21 mouse cellular contexts compared by ENCODE assay signal in genomic region chr17:4526466-4526865, GRCm38 (mm10).
DNase-seq lines count a peak whose midpoint lies in the region; ATAC-seq lines count a peak whose summit lies in the region.
"Had no signal": no experiment of that assay in that cellular context is flagged by ENCODE, and none has a peak within 500 bp of the region (broad histone marks: within the 10 kb centered on the region; RNA-seq: fewer than 3 reads in every experiment).

No protein-coding gene starts in this region.

- H3K9ac ChIP-seq in liver, embryonic 12.5 days, result no peak overlapping the region
- H3K9ac ChIP-seq in liver, embryonic 15.5 days, result no peak overlapping the region
- H3K9ac ChIP-seq: forebrain, embryonic 13.5 days; hindbrain, embryonic 12.5 days; hindbrain, embryonic 15.5 days had no signal

- DNase-seq in heart, adult 11 months, result peak; percentile 40
- DNase-seq in heart, adult 8-10 months (ENCODE audit: low spot score), result no peak
- no peak for DNase-seq in layer of hippocampus, adult 9-10 months (ENCODE audit: low spot score)
- DNase-seq in Muller cell, postnatal 12 days (ENCODE audit: inconsistent ontology term), result no peak
- no peak for DNase-seq in kidney, adult 8-10 months
- DNase-seq: adrenal gland, postnatal 10 days; adrenal gland, postnatal 36 days; cerebellum, adult 18-20 months; cerebellum, adult 9-10 months; cerebellum, postnatal 14 days; gastrocnemius, postnatal 25 days; heart, adult 2 months had no signal

- no peaks in the 10 kb centered on the region for H3K36me3 ChIP-seq in liver, embryonic 12.5 days
- no peaks in the 10 kb centered on the region for H3K36me3 ChIP-seq in liver, embryonic 15.5 days (replicated peaks)
- H3K36me3 ChIP-seq: forebrain, embryonic 10.5 days; hindbrain, embryonic 12.5 days; hindbrain, embryonic 15.5 days had no signal

- H3K27me3 ChIP-seq in liver, embryonic 12.5 days (replicated peaks), result no peaks in the 10 kb centered on the region
- no peaks in the 10 kb centered on the region for H3K27me3 ChIP-seq in liver, embryonic 15.5 days
- H3K27me3 ChIP-seq: forebrain, embryonic 13.5 days; hindbrain, embryonic 12.5 days; hindbrain, embryonic 15.5 days; Patski had no signal

- 73% methylated on average over 7 of the region's 7 CpGs for whole genome bisulfite sequencing in liver, embryonic 12.5 days (ENCODE audit: insufficient replicate concordance)
- 62% methylated on average over 7 of the region's 7 CpGs for WGBS in liver, embryonic 15.5 days (ENCODE audit: insufficient replicate concordance)

- no peak overlapping the region for H3K4me2 ChIP-seq in liver, embryonic 12.5 days
- H3K4me2 ChIP-seq in liver, embryonic 15.5 days, result no peak overlapping the region; the same call in 1 of the 2 replicates
- H3K4me2 ChIP-seq: forebrain, embryonic 13.5 days; heart, embryonic 11.5 days; hindbrain, embryonic 12.5 days; hindbrain, embryonic 15.5 days had no signal

- H3K27ac ChIP-seq in liver, embryonic 12.5 days, result no peak overlapping the region
- no peak overlapping the region for H3K27ac ChIP-seq in liver, embryonic 15.5 days (replicated peaks)
- H3K27ac ChIP-seq: forebrain, embryonic 10.5 days; forebrain, embryonic 13.5 days; heart, adult 2 months; hindbrain, embryonic 12.5 days; hindbrain, embryonic 15.5 days had no signal

- H3K4me1 ChIP-seq in liver, embryonic 12.5 days, result no peaks in the 10 kb centered on the region
- H3K4me1 ChIP-seq in liver, embryonic 15.5 days (replicated peaks), result no peaks in the 10 kb centered on the region
- H3K4me1 ChIP-seq: forebrain, embryonic 13.5 days; hindbrain, embryonic 12.5 days; hindbrain, embryonic 15.5 days had no signal

- peak; percentile 62 for ATAC-seq in liver, embryonic 12.5 days
- peak; percentile 54 for ATAC-seq in liver, embryonic 15.5 days (ENCODE audit: insufficient read depth)
- ATAC-seq: forebrain, embryonic 13.5 days; forebrain, embryonic 16.5 days; Patski had no signal

- H3K4me3 ChIP-seq in liver, embryonic 12.5 days, result no peak overlapping the region
- H3K4me3 ChIP-seq in liver, embryonic 15.5 days (replicated peaks), result no peak overlapping the region
- H3K4me3 ChIP-seq: forebrain, embryonic 10.5 days; forebrain, embryonic 13.5 days; heart, adult 2 months; hindbrain, embryonic 12.5 days; hindbrain, embryonic 15.5 days had no signal

- no peaks in the 10 kb centered on the region for H3K9me3 ChIP-seq in liver, embryonic 12.5 days (replicated peaks)
- no peaks in the 10 kb centered on the region for H3K9me3 ChIP-seq in liver, embryonic 15.5 days (replicated peaks)
- H3K9me3 ChIP-seq: forebrain, embryonic 10.5 days; forebrain, embryonic 13.5 days; hindbrain, embryonic 12.5 days; hindbrain, embryonic 15.5 days had no signal
